Mouse (Mus musculus) myocyte (in vitro differentiated cells): ENCODE measurements at regions not wholly inside any gene's neighbourhood (a gene's known extent, or its start where the extent isn't known, plus 50 kb on each side); places are given as distances from the start of the nearest gene placed in this dataset.

Source experiments
- E2F4 ChIP-seq: IDR thresholded peaks from one replicate; pipeline ENCODE4 v1.6.1; 2011; ENCODE audit warnings: mild to moderate bottlenecking, control low read depth, moderate library complexity; ENCODE audit not compliant: insufficient read depth
- MAX ChIP-seq: IDR thresholded peaks from one replicate; pipeline ENCODE4 v1.6.1; 2011; ENCODE audit warnings: low read depth, mild to moderate bottlenecking, control low read depth
- MYOG ChIP-seq, 3 experiments: IDR thresholded peaks; one replicate each; pipeline ENCODE4 v1.6.1; 2011; ENCODE audit warnings: control low read depth in 2 of 3, low read depth in 2 of 3, mild to moderate bottlenecking in 2 of 3; ENCODE audit not compliant: insufficient read length in 2 of 3, control insufficient read depth in 1 of 3, insufficient read depth in 1 of 3
- POLR2A ChIP-seq: IDR thresholded peaks from one replicate; pipeline ENCODE4 v1.6.1; 2011; ENCODE audit warnings: low read depth, mild to moderate bottlenecking, control low read depth, moderate library complexity; ENCODE audit not compliant: insufficient read length
- POLR2AphosphoS2 ChIP-seq: IDR thresholded peaks from one replicate; pipeline ENCODE4 v1.6.1; 2011; ENCODE audit warnings: low read depth, control low read depth; ENCODE audit not compliant: insufficient read length
- REST ChIP-seq: IDR thresholded peaks from one replicate; pipeline ENCODE4 v1.6.1; 2011; ENCODE audit warnings: mild to moderate bottlenecking, control low read depth, moderate library complexity; ENCODE audit not compliant: insufficient read depth, insufficient read length
- SRF ChIP-seq: IDR thresholded peaks from one replicate; pipeline ENCODE4 v1.6.1; 2011; ENCODE audit warnings: low read depth; ENCODE audit not compliant: control insufficient read depth, insufficient read length
- TCF12 ChIP-seq: IDR thresholded peaks from one replicate; pipeline ENCODE4 v1.6.1; 2011; ENCODE audit warnings: mild to moderate bottlenecking, control low read depth; ENCODE audit not compliant: poor library complexity, insufficient read depth, severe bottlenecking
- USF1 ChIP-seq: IDR thresholded peaks from one replicate; pipeline ENCODE4 v1.6.1; 2011; ENCODE audit warnings: low read depth, mild to moderate bottlenecking, control low read depth, moderate library complexity

- TF ChIP-seq POLR2AphosphoS2 (no peak), E2F4 (no peak), POLR2A (no peak), REST (no peak), MAX (no peak), MYOG (IDR thresholded peaks at IDR 0.05; ENCODE audit: control insufficient read depth in 1 of 3, insufficient read depth in 1 of 3, insufficient read length in 2 of 3, low read depth in 2 of 3) (no peak), TCF12 (no peak), USF1 (no peak), SRF (no peak)
Observed at GRCm38 (mm10) chr7:116606751-116607483, 102.7 kb downstream of the Nucb2 start.
